Mouse (Mus musculus) midbrain, embryonic 14.5 days (tissue): ENCODE results near the gene Gpr4. TPM values are rescaled to one million over a fixed set of nuclear protein-coding genes. Genes with fewer than 3 reads are reported as not detected.
A peak's percentile ranks its signal among the peaks of the same experiment; 100 is the strongest.

Experiments used
- ATAC-seq: fragments of 200-750 bp; cut with Nextera tagmentation; 2 replicates; pipeline ENCODE4 v1.8.0; 2017; ENCODE audit warnings: moderate number of reproducible peaks, moderate library complexity; ENCODE audit not compliant: low FRiP score, low TSS enrichment
- DNase-seq: peaks from one replicate; pipeline ENCODE4 v3.0.0-alpha.2; 2015
- H3K27ac ChIP-seq: fragments of 300-500 bp; sonication (generic); replicated peaks from 2 replicates; pipeline ENCODE4 v1.5.1; 2014; ENCODE audit warnings: mild to moderate bottlenecking, low read depth, low read length, moderate library complexity
- H3K27me3 ChIP-seq: fragments of 300-500 bp; sonication (generic); 2 replicates; pipeline ENCODE4 v1.6.1; 2014; ENCODE audit warnings: low read length, control low read depth, mixed read lengths; ENCODE audit not compliant: control insufficient read depth, insufficient read depth
- H3K36me3 ChIP-seq: fragments of 300-500 bp; sonication (generic); 2 replicates; pipeline ENCODE4 v1.6.1; 2014; ENCODE audit warnings: low read length, control low read depth; ENCODE audit not compliant: control insufficient read depth, insufficient read depth
- H3K4me1 ChIP-seq: fragments of 300-500 bp; sonication (generic); 2 replicates; pipeline ENCODE4 v1.6.1; 2014; ENCODE audit warnings: mild to moderate bottlenecking, antibody characterized with exemption, low read length, control low read depth; ENCODE audit not compliant: control insufficient read depth, insufficient read depth
- H3K4me2 ChIP-seq: fragments of 300-500 bp; sonication (generic); 2 replicates; pipeline ENCODE4 v1.6.1; 2014; ENCODE audit warnings: mild to moderate bottlenecking, low read length, moderate library complexity
- H3K4me3 ChIP-seq: fragments of 300-500 bp; sonication (generic); replicated peaks from 2 replicates; pipeline ENCODE4 v1.5.1; 2014; ENCODE audit warnings: low read depth, low read length
- H3K9ac ChIP-seq: fragments of 300-500 bp; sonication (generic); replicated peaks from 2 replicates; pipeline ENCODE4 v1.6.1; 2014; ENCODE audit warnings: mild to moderate bottlenecking, low read length, moderate library complexity
- H3K9me3 ChIP-seq: fragments of 300-500 bp; sonication (generic); 2 replicates; pipeline ENCODE4 v1.6.1; 2016; ENCODE audit warnings: low read length, control low read depth, mixed read lengths; ENCODE audit not compliant: control insufficient read depth
- WGBS: fragments of 180-500 bp; shearing (Covaris S2); extraction: QIAGEN DNeasy Blood & Tissue Kit; methylation state at CpG from one replicate; pipeline ENCODE4 v1.1.7; 2014; 5-methylcytosine and 5-hydroxymethylcytosine counted together
- polyA plus RNA-seq: library from polyadenylated mRNA; unstranded; fragments of >200 nt; fragmentation: Nextera tagmentation; extraction: Ambion mirVana; gene quantifications from 2 replicates; pipeline ENCODE4 v1.2.1, GENCODE M21; 2014

The Gpr4 gene
- 1.8 and 2.5 TPM in 2 replicates for polyA plus RNA-seq

- H3K27ac ChIP-seq = no peak within 1 kb of the TSS
- H3K4me1 ChIP-seq = peaks cover 9% of the 10 kb centered on the region
- H3K4me2 ChIP-seq = peak within 1 kb of the TSS; percentile 67
- no peaks in the 10 kb centered on the region for H3K36me3 ChIP-seq
- 1% methylated on average over 30 of the region's 30 CpGs for WGBS
- ATAC-seq (peak; percentile 64; the same call in 1 of the 2 replicates), DNase-seq (peak; percentile 60)
- H3K9me3 ChIP-seq = no peaks in the 10 kb centered on the region
- peak within 1 kb of the TSS; percentile 38 for H3K4me3 ChIP-seq
- H3K9ac ChIP-seq = peak within 1 kb of the TSS; percentile 54
- no peaks in the 10 kb centered on the region for H3K27me3 ChIP-seq
Observed at GRCm38 (mm10) chr7:19211996-19212755, at the start of gene Gpr4. TSS of gene Gpr4 (plus strand) at chr7:19212538.

GRCm38 (mm10) chr7:19162928-19163327, 49.4 kb upstream of the Gpr4 start:
- Histone ChIP-seq H3K9me3 (no peaks in the 10 kb centered on the region), H3K4me2 (no peak overlapping the region), H3K27ac (no peak overlapping the region), H3K36me3 (no peaks in the 10 kb centered on the region), H3K27me3 (peaks cover 16% of the 10 kb centered on the region), H3K4me3 (no peak overlapping the region), H3K4me1 (peaks cover 19% of the 10 kb centered on the region), H3K9ac (no peak overlapping the region)
- 84% methylated on average over 7 of the region's 7 CpGs for WGBS
- no peak for DNase-seq
- ATAC-seq = no peak

- Histone ChIP-seq H3K4me3 (no peak overlapping the region), H3K9ac (no peak overlapping the region), H3K4me2 (no peak overlapping the region), H3K9me3 (no peaks in the 10 kb centered on the region), H3K4me1 (peaks cover 18% of the 10 kb centered on the region), H3K27ac (no peak overlapping the region), H3K27me3 (peaks cover 16% of the 10 kb centered on the region), H3K36me3 (no peaks in the 10 kb centered on the region)
- ATAC-seq (no peak), DNase-seq (no peak)
- WGBS = 32% methylated on average over 12 of the region's 12 CpGs
Observed at GRCm38 (mm10) chr7:19163752-19164151, 48.6 kb upstream of the Gpr4 start.

GRCm38 (mm10) chr7:19164189-19164588, 48.1 kb upstream of the Gpr4 start:
- no peak for ATAC-seq
- peaks cover 18% of the 10 kb centered on the region for H3K4me1 ChIP-seq
- 2% methylated on average over 6 of the region's 6 CpGs for WGBS
- H3K4me3 ChIP-seq = no peak overlapping the region
- H3K27ac ChIP-seq = no peak overlapping the region
- H3K27me3 ChIP-seq = peaks cover 15% of the 10 kb centered on the region
- peak overlapping the region; percentile 29; the same call in 1 of the 2 replicates for H3K4me2 ChIP-seq
- no peak overlapping the region for H3K9ac ChIP-seq
- DNase-seq = no peak
- H3K9me3 ChIP-seq = no peaks in the 10 kb centered on the region
- H3K36me3 ChIP-seq = no peaks in the 10 kb centered on the region

- H3K4me3 ChIP-seq = no peak overlapping the region
- H3K9me3 ChIP-seq = no peaks in the 10 kb centered on the region
- H3K9ac ChIP-seq = no peak overlapping the region
- no peak for ATAC-seq
- peak overlapping the region; percentile 29 for H3K4me2 ChIP-seq
- peaks cover 8% of the 10 kb centered on the region for H3K27me3 ChIP-seq
- H3K27ac ChIP-seq = no peak overlapping the region
- H3K36me3 ChIP-seq = no peaks in the 10 kb centered on the region
- 7% methylated on average over 13 of the region's 13 CpGs for WGBS
- DNase-seq = no peak
- peaks cover 18% of the 10 kb centered on the region for H3K4me1 ChIP-seq
Observed at GRCm38 (mm10) chr7:19164978-19165377, 47.4 kb upstream of the Gpr4 start.

- Histone ChIP-seq H3K27me3 (peaks cover 5% of the 10 kb centered on the region; the same call in 1 of the 2 replicates), H3K9ac (peak within 1 kb of the TSS; percentile 36; the same call in 1 of the 2 replicates), H3K4me2 (peak within 1 kb of the TSS; percentile 29), H3K36me3 (no peaks in the 10 kb centered on the region), H3K4me3 (0 out of 2 replicates have a peak within 1 kb of the TSS, but pooled peaks have one; percentile 1), H3K27ac (no peak within 1 kb of the TSS), H3K9me3 (no peaks in the 10 kb centered on the region), H3K4me1 (peaks cover 13% of the 10 kb centered on the region)
- 13% methylated on average over 14 of the region's 14 CpGs for WGBS
- ATAC-seq (0 out of 2 replicates have a peak, but pooled peaks have one; percentile 29), DNase-seq (peak; percentile 64)
Observed at GRCm38 (mm10) chr7:19165656-19166423, 46.5 kb upstream of the Gpr4 start, which contains the start of gene Gipr. TSS of gene Gipr (minus strand) at chr7:19166127.

- no peak overlapping the region for H3K4me2 ChIP-seq
- no peaks in the 10 kb centered on the region for H3K36me3 ChIP-seq
- H3K4me3 ChIP-seq = no peak overlapping the region
- peaks cover 5% of the 10 kb centered on the region; the same call in 1 of the 2 replicates for H3K27me3 ChIP-seq
- peaks cover 17% of the 10 kb centered on the region for H3K4me1 ChIP-seq
- WGBS = 89% methylated on average over 3 of the region's 3 CpGs
- H3K9ac ChIP-seq = no peak overlapping the region
- ATAC-seq (no peak), DNase-seq (no peak)
- H3K9me3 ChIP-seq = no peaks in the 10 kb centered on the region
- H3K27ac ChIP-seq = no peak overlapping the region
Observed at GRCm38 (mm10) chr7:19166990-19167389, 45.3 kb upstream of the Gpr4 start.

GRCm38 (mm10) chr7:19169506-19169905, 42.8 kb upstream of the Gpr4 start:
- Histone ChIP-seq H3K27ac (peak overlapping the region; percentile 58), H3K4me3 (no peak overlapping the region), H3K36me3 (no peaks in the 10 kb centered on the region), H3K9me3 (no peaks in the 10 kb centered on the region), H3K4me2 (no peak overlapping the region), H3K4me1 (peaks cover 15% of the 10 kb centered on the region), H3K27me3 (peaks cover 5% of the 10 kb centered on the region; the same call in 1 of the 2 replicates), H3K9ac (no peak overlapping the region)
- ATAC-seq = no peak
- 52% methylated on average over 10 of the region's 10 CpGs for WGBS
- no peak for DNase-seq
